Mouse (Mus musculus): ENCODE measurements around the gene Adgrb3.

DNA sequence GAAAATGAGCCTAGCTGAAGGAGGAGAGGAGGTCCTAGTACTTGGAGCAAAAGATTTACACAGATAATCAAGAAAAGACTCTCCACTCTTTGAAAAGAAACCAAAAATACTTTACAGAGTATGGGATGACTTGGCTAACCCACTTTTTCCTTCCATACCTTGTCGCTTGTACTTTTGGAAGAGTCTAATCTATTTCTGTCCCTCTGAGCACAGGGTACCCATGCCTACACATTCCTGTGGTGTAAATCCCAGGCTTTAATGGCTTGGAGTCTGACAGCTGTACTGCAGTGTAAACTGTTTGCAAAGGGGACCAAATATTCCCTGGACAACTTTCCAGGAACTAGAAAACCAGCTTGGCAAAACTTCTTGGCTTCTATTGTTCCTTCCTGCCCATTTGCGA, 28.0 kb upstream of the Adgrb3 start:
- TF ChIP-seq POLR2A (IDR thresholded peaks at IDR 0.05; ENCODE audit: extremely low read depth, insufficient read depth, low read length): no peak
- no peak for TF ChIP-seq CTCF (IDR thresholded peaks at IDR 0.05; ENCODE audit: low read depth, low read length)
